Mouse (Mus musculus): ENCODE measurements around the gene AC141477.1. TPM values are rescaled to one million over a fixed set of nuclear protein-coding genes. Genes with fewer than 3 reads are reported as not detected.

AC141477.1 gene
- polyA plus RNA-seq, 1 experiment from 2014 or later = not detected

GRCm38 (mm10) chr10:76391166-76391565, 49.1 kb downstream of the AC141477.1 start:
- no peak for ATAC-seq (replicated peaks; ENCODE audit: insufficient number of reproducible peaks, low FRiP score, low TSS enrichment, low read depth)
- no peak overlapping the region for H3K4me2 ChIP-seq (ENCODE audit: low read depth, low read length)
- no peaks in the 10 kb centered on the region for H3K27me3 ChIP-seq (ENCODE audit: control insufficient read depth, insufficient read depth, low read length)
- H3K4me3 ChIP-seq (ENCODE audit: low read depth, low read length) = no peak overlapping the region
- DNase-seq (ENCODE audit: low spot score) = no peak
- peaks cover 7% of the 10 kb centered on the region for H3K36me3 ChIP-seq (replicated peaks; ENCODE audit: control insufficient read depth, insufficient read depth, low read depth, low read length)
- no peak overlapping the region for H3K9ac ChIP-seq (replicated peaks; ENCODE audit: low read length)
- no peak overlapping the region for H3K27ac ChIP-seq (replicated peaks; ENCODE audit: low read depth, low read length)
- 97% methylated on average over 9 of the region's 9 CpGs for WGBS
- H3K9me3 ChIP-seq (replicated peaks; ENCODE audit: control insufficient read depth, low read length) = no peaks in the 10 kb centered on the region
- H3K4me1 ChIP-seq (ENCODE audit: control insufficient read depth, insufficient read depth, low read length) = no peaks in the 10 kb centered on the region

Other genes starting within 250 kb of the AC141477.1 start
- 65.3 and 77.9 TPM in 2 replicates for gene Prmt2, start 202.6 kb downstream of the AC141477.1 start, polyA plus RNA-seq (2014; fragmentation: Nextera tagmentation; extraction: Ambion mirVana)
- 0.14 and 0.32 TPM in 2 replicates for gene S100b, start 186.6 kb downstream of the AC141477.1 start, polyA plus RNA-seq (2014; fragmentation: Nextera tagmentation; extraction: Ambion mirVana)
- 3.9 and 4.3 TPM in 2 replicates for gene Dip2a, start 95.2 kb downstream of the AC141477.1 start, polyA plus RNA-seq (2014; fragmentation: Nextera tagmentation; extraction: Ambion mirVana)
- 12.6 and 14.3 TPM in 2 replicates for gene Pcnt, start 2.3 kb upstream of the AC141477.1 start, polyA plus RNA-seq (2014; fragmentation: Nextera tagmentation; extraction: Ambion mirVana)
- not detected in 2 replicates for gene 2610028H24Rik, start 8.6 kb upstream of the AC141477.1 start, polyA plus RNA-seq (2014; fragmentation: Nextera tagmentation; extraction: Ambion mirVana)
- gene Mcm3ap, start 28.5 kb upstream of the AC141477.1 start, polyA plus RNA-seq (2014; fragmentation: Nextera tagmentation; extraction: Ambion mirVana) = 64.8 and 76.4 TPM in 2 replicates
- 5.8 and 6.2 TPM in 2 replicates for gene Ybey, start 28.7 kb upstream of the AC141477.1 start, polyA plus RNA-seq (2014; fragmentation: Nextera tagmentation; extraction: Ambion mirVana)
- gene Lss, start 91.1 kb upstream of the AC141477.1 start, polyA plus RNA-seq (2014; fragmentation: Nextera tagmentation; extraction: Ambion mirVana) = 26.9 and 36.2 TPM in 2 replicates
- gene Spatc1l, start 121.8 kb upstream of the AC141477.1 start, polyA plus RNA-seq (2014; fragmentation: Nextera tagmentation; extraction: Ambion mirVana) = not detected in 2 replicates
- gene Ftcd, start 135.2 kb upstream of the AC141477.1 start, polyA plus RNA-seq (2014; fragmentation: Nextera tagmentation; extraction: Ambion mirVana) = not detected in 2 replicates
- 14.0 and 15.6 TPM in 2 replicates for gene Col6a2, start 183.2 kb upstream of the AC141477.1 start, polyA plus RNA-seq (2014; fragmentation: Nextera tagmentation; extraction: Ambion mirVana)

Data from embryonic facial prominence, embryonic 11.5 days (tissue).